Mouse (Mus musculus) spleen, adult 12 weeks (tissue): ENCODE measurements around the gene Eef2kmt.
A peak's percentile ranks its signal among the peaks of the same experiment; 100 is the strongest.

Source experiments
- DNase-seq: peaks from one replicate; pipeline ENCODE4 v3.0.0; 2022; ENCODE audit warnings: low spot score

Gene Eef2kmt

GRCm38 (mm10) chr16:5222140-5222539 is 33.6 kb downstream of the Eef2kmt start, which contains the start of gene AU021092:
Gene AU021092 (minus strand): TSS chr16:5222299.
- no peak for DNase-seq

GRCm38 (mm10) chr16:5221403-5221802 is 34.4 kb downstream of the Eef2kmt start:
- DNase-seq: no peak

DNA sequence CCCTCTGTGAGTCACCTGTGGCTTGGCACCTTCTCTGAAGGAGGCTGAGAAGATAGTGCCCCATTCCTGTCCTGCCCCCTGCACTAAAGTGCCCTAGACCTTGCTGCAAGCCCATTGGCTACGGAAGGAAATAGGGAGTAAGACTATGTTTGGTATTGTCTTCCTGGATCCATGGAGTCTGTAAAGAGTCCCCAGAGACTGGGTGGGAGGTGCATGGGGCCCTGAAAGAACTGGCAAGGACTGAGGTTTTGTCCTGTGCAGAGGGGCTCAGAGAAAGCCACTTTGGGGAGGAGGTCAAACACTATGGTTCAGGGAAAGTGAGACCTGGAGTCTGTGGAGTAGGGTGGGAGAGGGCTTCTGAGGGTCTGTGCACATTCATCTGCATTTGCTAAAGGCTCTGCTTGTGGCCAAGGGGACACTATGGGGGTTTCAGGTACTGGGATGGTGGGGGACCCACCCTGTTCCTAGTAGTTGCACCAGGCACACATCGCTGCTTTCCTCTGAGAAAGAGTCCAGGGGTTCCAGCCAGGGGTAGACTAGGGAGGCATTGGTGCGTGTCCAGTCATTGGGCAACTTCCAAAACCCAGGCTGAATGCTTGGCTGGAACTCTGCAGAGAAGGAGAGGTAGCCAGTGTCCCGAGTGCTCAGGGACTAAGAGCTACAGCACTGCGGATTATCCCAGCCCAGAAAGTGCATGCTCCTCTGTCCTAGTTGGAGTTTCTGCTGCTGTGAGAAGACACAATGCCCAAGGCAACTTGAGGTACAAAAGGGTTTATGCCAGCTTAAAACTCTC is 38.2 kb downstream of the Eef2kmt start:
- no peak for DNase-seq

GRCm38 (mm10) chr16:5216686-5217085 is 39.1 kb downstream of the Eef2kmt start:
- DNase-seq: no peak

- no peak for DNase-seq
Observed at GRCm38 (mm10) chr16:5214126-5214525, 41.7 kb downstream of the Eef2kmt start.

GRCm38 (mm10) chr16:5212150-5212549 is 43.6 kb downstream of the Eef2kmt start:
- DNase-seq: no peak

DNA sequence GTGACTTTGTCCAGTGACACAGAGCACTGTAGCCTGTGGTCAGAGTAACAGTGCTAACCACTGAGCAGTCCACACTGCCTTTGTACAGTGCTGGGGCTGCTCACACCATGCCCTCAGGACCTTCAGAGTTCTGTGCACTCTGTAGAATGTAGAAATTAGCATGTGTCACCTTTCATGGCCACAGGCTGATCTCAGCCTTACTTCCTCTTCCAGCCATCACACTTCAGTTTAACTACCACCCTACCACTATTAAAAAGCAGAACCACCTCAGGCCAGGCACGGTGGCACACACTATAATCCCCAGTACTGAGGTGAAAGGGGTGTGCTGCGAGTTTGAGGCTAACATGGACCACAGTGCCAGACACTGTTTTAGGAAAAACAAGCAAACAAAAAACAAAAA is 45.4 kb downstream of the Eef2kmt start:
- no peak for DNase-seq

- no peak for DNase-seq
Observed at GRCm38 (mm10) chr16:5206051-5206450, 49.7 kb downstream of the Eef2kmt start.

- DNase-seq: no peak
Observed at GRCm38 (mm10) chr16:5205431-5205970, 50.3 kb downstream of the Eef2kmt start.

DNA sequence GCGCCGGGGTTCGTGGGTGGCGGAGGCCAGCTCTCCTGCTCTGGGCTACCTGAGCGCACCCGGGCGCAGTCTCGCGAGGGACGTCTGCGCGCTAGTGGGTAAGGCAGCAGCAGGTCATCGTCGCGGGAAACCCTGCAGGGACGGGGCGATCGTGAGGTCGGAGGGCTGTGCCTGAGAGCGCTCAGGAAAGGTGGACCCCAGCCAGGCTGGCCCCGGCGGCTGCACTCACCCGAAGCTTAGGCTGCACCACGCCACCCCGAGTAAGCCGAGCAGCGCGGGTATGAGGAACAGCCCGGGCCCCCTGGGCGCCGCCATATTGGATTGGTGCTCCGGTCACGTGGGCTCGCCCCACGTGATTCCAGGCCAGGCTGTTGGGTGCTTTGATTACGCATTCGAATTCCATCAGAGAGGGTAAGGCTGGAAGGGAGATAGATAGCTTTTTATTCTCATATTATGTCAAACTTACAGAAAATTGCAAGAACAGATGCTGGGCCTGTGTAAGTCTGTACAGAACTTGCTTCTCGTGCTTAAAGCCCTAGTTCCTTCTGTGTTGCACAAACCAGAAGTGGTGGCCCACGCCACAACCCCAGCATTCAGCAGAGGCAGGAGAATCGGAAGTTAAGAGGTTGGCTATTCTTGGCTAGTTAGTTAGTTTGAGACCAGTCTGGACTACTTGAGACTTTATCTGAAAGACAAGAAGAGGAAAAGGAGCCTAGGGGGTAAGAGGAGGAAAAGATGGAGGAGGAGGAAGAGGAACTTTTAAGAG is 51.9 kb downstream of the Eef2kmt start, which contains the start of gene Nagpa:
TSS of gene Nagpa (minus strand) at position 345 of the 766 bp plus-strand sequence.
- DNase-seq: peak; percentile 60

DNA sequence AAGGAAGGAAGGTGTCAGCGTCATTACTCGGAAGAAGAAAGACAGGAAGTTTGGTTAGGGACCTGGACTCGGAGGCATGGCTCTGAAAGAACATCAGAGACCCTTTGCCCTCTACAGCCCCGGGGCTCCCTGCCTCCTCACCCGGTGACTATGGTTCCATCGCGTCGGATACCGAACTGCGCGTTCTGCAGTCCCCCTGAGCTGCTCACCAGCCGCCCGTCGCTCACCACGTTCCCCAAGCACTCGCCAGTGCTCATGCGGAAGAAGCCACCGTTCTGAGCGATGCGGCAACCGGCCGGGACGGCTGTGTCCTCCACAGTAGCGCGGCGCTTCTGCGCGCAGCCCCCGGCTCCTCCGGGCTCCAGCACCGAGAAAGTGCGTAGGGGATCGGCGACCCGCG is 52.6 kb downstream of the Eef2kmt start:
- DNase-seq: peak; percentile 4

- DNase-seq: no peak
Observed at GRCm38 (mm10) chr16:5202681-5203080, 53.1 kb downstream of the Eef2kmt start.

GRCm38 (mm10) chr16:5195080-5195479 is 60.7 kb downstream of the Eef2kmt start:
- DNase-seq: peak; percentile 6
